Mouse (Mus musculus) forebrain, embryonic 13.5 days (tissue): ENCODE results near the gene Tor1aip1. TPM values are rescaled to one million over a fixed set of nuclear protein-coding genes. Genes with fewer than 3 reads are reported as not detected.

Experiments
- ATAC-seq: fragments of 200-750 bp; cut with Nextera tagmentation; 2 replicates; pipeline ENCODE4 v1.8.0; 2017
- H3K27ac ChIP-seq: fragments of 300-500 bp; sonication (generic); 2 replicates; pipeline ENCODE4 v1.5.1; 2015; ENCODE audit warnings: inconsistent platforms, mild to moderate bottlenecking, moderate library complexity
- H3K27me3 ChIP-seq: fragments of 300-500 bp; sonication (generic); 2 replicates; pipeline ENCODE4 v1.6.1; 2015; ENCODE audit warnings: mild to moderate bottlenecking, inconsistent platforms
- H3K36me3 ChIP-seq: fragments of 300-500 bp; sonication (generic); 2 replicates; pipeline ENCODE4 v1.6.1; 2015; ENCODE audit warnings: mild to moderate bottlenecking, inconsistent platforms; ENCODE audit not compliant: poor library complexity, severe bottlenecking
- H3K4me1 ChIP-seq: fragments of 300-500 bp; sonication (generic); 2 replicates; pipeline ENCODE4 v1.6.1; 2015; ENCODE audit warnings: inconsistent platforms
- H3K4me2 ChIP-seq: fragments of 300-500 bp; sonication (generic); 2 replicates; pipeline ENCODE4 v1.6.1; 2015; ENCODE audit warnings: inconsistent platforms, mild to moderate bottlenecking, moderate library complexity
- H3K4me3 ChIP-seq: fragments of 300-500 bp; sonication (generic); 2 replicates; pipeline ENCODE4 v1.5.1; 2015; ENCODE audit warnings: mild to moderate bottlenecking, inconsistent platforms
- H3K9ac ChIP-seq: fragments of 300-500 bp; sonication (generic); 2 replicates; pipeline ENCODE4 v1.6.1; 2015; ENCODE audit warnings: mild to moderate bottlenecking, inconsistent platforms
- H3K9me3 ChIP-seq: fragments of 300-500 bp; sonication (generic); replicated peaks from 2 replicates; pipeline ENCODE4 v1.6.1; 2016; ENCODE audit warnings: inconsistent platforms
- WGBS: fragments of 180-500 bp; shearing (Covaris S2); methylation state at CpG from one replicate; pipeline ENCODE4 v1.1.7; 2015; 5-methylcytosine and 5-hydroxymethylcytosine counted together
- polyA plus RNA-seq: library from polyadenylated mRNA; unstranded; fragments of >200 nt; fragmentation: Nextera tagmentation; extraction: Ambion mirVana; gene quantifications from 2 replicates; pipeline ENCODE4 v1.2.1, GENCODE M21; 2015

The Tor1aip1 gene
- polyA plus RNA-seq: 34.7 and 37.1 TPM in 2 replicates

DNA sequence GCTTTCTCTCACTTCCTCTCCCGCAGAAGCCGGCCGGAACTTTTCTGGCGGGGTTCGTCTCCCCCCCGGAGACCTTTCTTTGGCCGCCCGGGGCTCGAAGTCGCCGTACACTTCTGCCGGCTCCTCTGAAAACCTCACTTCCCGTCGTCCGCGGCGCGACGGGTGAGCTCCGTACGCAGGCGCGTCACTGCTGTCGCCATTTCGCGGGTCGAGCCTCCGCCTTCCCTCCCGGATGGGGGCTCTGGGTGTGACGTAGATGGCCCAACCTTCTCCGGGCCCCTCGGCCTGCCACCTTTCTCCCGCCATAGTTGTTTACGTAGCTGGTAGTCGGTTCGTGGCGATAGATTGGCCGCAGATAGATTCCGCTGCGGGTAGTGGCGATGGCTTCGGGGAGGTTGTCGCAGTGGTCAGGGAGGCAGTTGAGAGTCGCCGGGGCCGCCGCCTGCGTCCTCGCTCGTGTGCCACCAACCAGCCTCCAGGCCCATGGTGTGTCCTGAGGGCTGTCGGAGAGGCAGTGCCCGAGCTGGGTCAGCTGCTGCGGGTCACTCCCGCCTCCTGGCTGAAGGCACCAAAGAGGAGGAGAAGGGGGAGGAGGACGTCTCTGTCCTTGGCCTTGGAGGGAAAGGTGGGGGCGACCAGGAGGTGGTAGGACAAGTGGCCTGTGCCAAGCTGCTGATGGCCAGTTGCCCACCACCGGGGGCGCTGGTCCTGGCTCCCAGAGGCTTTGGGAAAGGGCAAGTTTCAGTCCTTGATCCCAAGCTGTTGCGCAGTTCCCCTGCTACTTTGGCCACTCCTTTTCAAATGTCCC, at the start of gene Tor1aip1:
Gene Tor1aip1 (minus strand): TSS at position 551 of the 808 bp plus-strand sequence.
- peak; percentile 96 for ATAC-seq
- peaks cover 24% of the 10 kb centered on the region for H3K36me3 ChIP-seq
- WGBS: under 1% methylated on average over 59 of the region's 59 CpGs

DNA sequence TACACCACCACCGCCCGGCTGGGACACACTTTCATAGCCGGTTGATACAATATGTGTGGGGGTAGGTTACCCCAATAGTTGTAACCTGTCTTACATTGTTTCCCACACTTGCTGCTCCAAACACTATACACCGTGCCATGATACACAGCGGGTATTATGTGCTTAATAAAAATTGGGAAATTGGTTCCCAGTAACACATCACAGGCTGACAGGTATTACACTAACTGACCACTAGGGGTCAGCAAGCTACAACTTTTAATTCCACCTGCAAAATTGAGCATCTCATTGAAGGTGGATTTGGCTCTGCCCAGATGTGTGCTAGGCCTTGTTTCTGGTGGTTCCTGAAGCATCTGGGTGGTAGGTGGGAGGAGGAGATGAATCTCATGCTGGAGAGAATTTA, 49.5 kb upstream of the Tor1aip1 start:
- Histone ChIP-seq H3K27me3 (no peaks in the 10 kb centered on the region), H3K27ac (no peak overlapping the region), H3K9ac (no peak overlapping the region), H3K4me2 (no peak overlapping the region), H3K4me1 (peaks cover 10% of the 10 kb centered on the region; the same call in 1 of the 2 replicates), H3K36me3 (no peaks in the 10 kb centered on the region), H3K9me3 (no peaks in the 10 kb centered on the region), H3K4me3 (no peak overlapping the region)
- peak; percentile 68; the same call in 1 of the 2 replicates for ATAC-seq
- WGBS: 60% methylated on average over 5 of the region's 5 CpGs

More for the DNA sequence above, at the start of gene Tor1aip1:
- Histone ChIP-seq H3K9me3 (no peaks in the 10 kb centered on the region), H3K27ac (peak within 1 kb of the TSS; percentile 99), H3K27me3 (no peaks in the 10 kb centered on the region), H3K4me2 (peak within 1 kb of the TSS; percentile 74), H3K4me3 (peak within 1 kb of the TSS; percentile 72), H3K9ac (peak within 1 kb of the TSS; percentile 92), H3K4me1 (peaks cover 21% of the 10 kb centered on the region)

DNA sequence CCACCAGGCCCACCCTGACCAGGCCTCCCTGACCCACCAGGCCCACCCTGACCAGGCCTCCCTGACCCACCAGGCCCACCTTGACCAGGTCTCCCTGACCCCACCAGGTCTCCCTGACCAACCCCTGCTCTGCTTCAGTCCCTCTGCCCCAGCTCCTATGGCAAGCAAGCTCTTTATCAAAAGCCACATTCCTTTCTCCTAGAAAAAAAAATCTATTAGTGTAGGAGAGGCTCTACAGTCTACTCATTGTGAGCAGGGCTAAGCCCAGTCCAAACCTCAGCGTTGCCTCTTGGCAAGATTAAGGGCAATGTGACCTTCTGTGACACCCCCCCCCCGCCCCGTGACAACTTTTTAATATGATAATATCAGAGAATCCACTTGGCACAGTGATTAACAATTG, 48.3 kb upstream of the Tor1aip1 start:
- Histone ChIP-seq H3K27ac (no peak overlapping the region), H3K4me3 (no peak overlapping the region), H3K36me3 (no peaks in the 10 kb centered on the region), H3K4me2 (no peak overlapping the region), H3K27me3 (no peaks in the 10 kb centered on the region), H3K9me3 (no peaks in the 10 kb centered on the region), H3K4me1 (0 out of 2 replicates have a peak, but pooled peaks cover under 1% of the 10 kb centered on the region), H3K9ac (no peak overlapping the region)
- no peak for ATAC-seq
- 58% methylated on average over 3 of the region's 3 CpGs for WGBS

- Histone ChIP-seq H3K27me3 (no peaks in the 10 kb centered on the region), H3K4me1 (no peaks in the 10 kb centered on the region), H3K27ac (no peak overlapping the region), H3K9me3 (no peaks in the 10 kb centered on the region), H3K36me3 (no peaks in the 10 kb centered on the region), H3K4me2 (no peak overlapping the region), H3K9ac (no peak overlapping the region), H3K4me3 (no peak overlapping the region)
- ATAC-seq: no peak
- WGBS: 68% methylated on average over 3 of the region's 3 CpGs
Measured at GRCm38 (mm10) chr1:156077655-156078054, 41.4 kb upstream of the Tor1aip1 start.

- Histone ChIP-seq H3K4me2 (no peak overlapping the region), H3K27me3 (no peaks in the 10 kb centered on the region), H3K9me3 (no peaks in the 10 kb centered on the region), H3K4me1 (no peaks in the 10 kb centered on the region), H3K27ac (no peak overlapping the region), H3K4me3 (no peak overlapping the region), H3K36me3 (no peaks in the 10 kb centered on the region), H3K9ac (no peak overlapping the region)
- no peak for ATAC-seq
- 60% methylated on average over 4 of the region's 4 CpGs for WGBS
Measured at GRCm38 (mm10) chr1:156076474-156076873, 40.2 kb upstream of the Tor1aip1 start.

- ATAC-seq: no peak
- 80% methylated on average over 8 of the region's 8 CpGs for WGBS
- no peak overlapping the region for H3K4me2 ChIP-seq
- H3K36me3 ChIP-seq: no peaks in the 10 kb centered on the region
- H3K4me3 ChIP-seq: no peak overlapping the region
- no peaks in the 10 kb centered on the region for H3K27me3 ChIP-seq
- no peaks in the 10 kb centered on the region for H3K9me3 ChIP-seq
- no peak overlapping the region for H3K27ac ChIP-seq
- no peaks in the 10 kb centered on the region for H3K4me1 ChIP-seq
- no peak overlapping the region for H3K9ac ChIP-seq
Measured at GRCm38 (mm10) chr1:156074575-156074974, 38.3 kb upstream of the Tor1aip1 start.

GRCm38 (mm10) chr1:156073169-156073821, 37.0 kb upstream of the Tor1aip1 start:
- WGBS: 68% methylated on average over 15 of the region's 15 CpGs

DNA sequence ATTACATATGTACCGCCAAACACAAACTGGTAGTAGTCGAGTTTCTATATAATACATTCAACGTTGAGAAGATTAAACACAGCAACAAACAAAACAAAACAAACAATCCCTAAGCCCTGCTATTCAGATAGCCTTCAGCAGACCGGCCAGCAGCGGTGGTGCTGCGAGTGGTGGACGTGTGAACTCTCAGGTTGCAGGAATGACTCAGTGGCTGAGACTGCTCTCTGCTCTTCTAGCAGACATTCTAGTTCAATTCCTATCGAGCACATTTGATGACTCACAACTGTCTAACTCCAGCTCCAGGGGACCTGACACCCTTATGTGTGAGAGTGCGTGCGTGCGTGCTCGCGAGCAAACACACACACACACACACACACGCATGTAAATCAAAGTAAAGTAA, 33.8 kb upstream of the Tor1aip1 start:
- Histone ChIP-seq H3K9me3 (no peaks in the 10 kb centered on the region), H3K27me3 (no peaks in the 10 kb centered on the region), H3K9ac (no peak overlapping the region), H3K4me1 (no peaks in the 10 kb centered on the region), H3K4me2 (no peak overlapping the region), H3K4me3 (no peak overlapping the region), H3K27ac (no peak overlapping the region), H3K36me3 (peaks cover 19% of the 10 kb centered on the region)
- 89% methylated on average over 14 of the region's 14 CpGs for WGBS
- ATAC-seq: no peak

More at GRCm38 (mm10) chr1:156073169-156073821, 37.0 kb upstream of the Tor1aip1 start:
- Histone ChIP-seq H3K4me3 (no peak overlapping the region), H3K4me2 (no peak overlapping the region), H3K4me1 (no peaks in the 10 kb centered on the region), H3K27me3 (no peaks in the 10 kb centered on the region), H3K36me3 (no peaks in the 10 kb centered on the region), H3K9ac (no peak overlapping the region), H3K27ac (no peak overlapping the region), H3K9me3 (no peaks in the 10 kb centered on the region)
- no peak for ATAC-seq

- Histone ChIP-seq H3K9ac (no peak overlapping the region), H3K36me3 (peaks cover 53% of the 10 kb centered on the region), H3K4me1 (no peaks in the 10 kb centered on the region), H3K4me2 (no peak overlapping the region), H3K4me3 (no peak overlapping the region), H3K27ac (no peak overlapping the region), H3K9me3 (no peaks in the 10 kb centered on the region), H3K27me3 (no peaks in the 10 kb centered on the region)
- no peak for ATAC-seq
- 73% methylated on average over 3 of the region's 3 CpGs for WGBS
Measured at GRCm38 (mm10) chr1:156066133-156066532, 29.9 kb upstream of the Tor1aip1 start.

- WGBS: 92% methylated on average over 4 of the region's 4 CpGs
- no peak for ATAC-seq
- H3K27ac ChIP-seq: no peak overlapping the region
- no peak overlapping the region for H3K9ac ChIP-seq
- H3K27me3 ChIP-seq: no peaks in the 10 kb centered on the region
- H3K9me3 ChIP-seq: no peaks in the 10 kb centered on the region
- no peak overlapping the region for H3K4me2 ChIP-seq
- no peak overlapping the region for H3K4me3 ChIP-seq
- no peaks in the 10 kb centered on the region for H3K4me1 ChIP-seq
- peaks cover 62% of the 10 kb centered on the region for H3K36me3 ChIP-seq
Measured at GRCm38 (mm10) chr1:156062193-156062592, 25.9 kb upstream of the Tor1aip1 start.

- H3K4me1 ChIP-seq: no peaks in the 10 kb centered on the region
- whole genome bisulfite sequencing: 87% methylated on average over 2 of the region's 2 CpGs
- H3K9me3 ChIP-seq: no peaks in the 10 kb centered on the region
- H3K27ac ChIP-seq: no peak overlapping the region
- H3K36me3 ChIP-seq: peaks cover 34% of the 10 kb centered on the region
- H3K9ac ChIP-seq: no peak overlapping the region
- no peak overlapping the region for H3K4me2 ChIP-seq
- ATAC-seq: no peak
- no peaks in the 10 kb centered on the region for H3K27me3 ChIP-seq
- no peak overlapping the region for H3K4me3 ChIP-seq
Measured at GRCm38 (mm10) chr1:156058207-156058606, 21.9 kb upstream of the Tor1aip1 start.

GRCm38 (mm10) chr1:156046688-156047087, 10.4 kb upstream of the Tor1aip1 start:
- no peak overlapping the region for H3K27ac ChIP-seq
- no peaks in the 10 kb centered on the region for H3K27me3 ChIP-seq
- H3K9me3 ChIP-seq: no peaks in the 10 kb centered on the region
- ATAC-seq: no peak
- H3K9ac ChIP-seq: no peak overlapping the region
- no peak overlapping the region for H3K4me2 ChIP-seq
- WGBS: 85% methylated on average over 3 of the region's 3 CpGs
- no peak overlapping the region for H3K4me3 ChIP-seq
- peaks cover 34% of the 10 kb centered on the region for H3K4me1 ChIP-seq
- peaks cover 53% of the 10 kb centered on the region for H3K36me3 ChIP-seq
